Mouse (Mus musculus) bone marrow, adult 2 months (tissue): ENCODE data around the gene C5ar2.

Experiments used
- CTCF ChIP-seq: fragments of 200-500 bp; IDR thresholded peaks from 2 replicates; pipeline ENCODE4 v1.5.1; 2011; ENCODE audit warnings: low read length, control low read depth; ENCODE audit not compliant: control insufficient read depth, insufficient read depth
- POLR2A ChIP-seq: fragments of 200-500 bp; IDR thresholded peaks from 2 replicates; pipeline ENCODE4 v1.6.1; 2011; ENCODE audit warnings: low read depth, mild to moderate bottlenecking, control low read depth, low read length, borderline replicate concordance; ENCODE audit not compliant: control insufficient read depth

DNA sequence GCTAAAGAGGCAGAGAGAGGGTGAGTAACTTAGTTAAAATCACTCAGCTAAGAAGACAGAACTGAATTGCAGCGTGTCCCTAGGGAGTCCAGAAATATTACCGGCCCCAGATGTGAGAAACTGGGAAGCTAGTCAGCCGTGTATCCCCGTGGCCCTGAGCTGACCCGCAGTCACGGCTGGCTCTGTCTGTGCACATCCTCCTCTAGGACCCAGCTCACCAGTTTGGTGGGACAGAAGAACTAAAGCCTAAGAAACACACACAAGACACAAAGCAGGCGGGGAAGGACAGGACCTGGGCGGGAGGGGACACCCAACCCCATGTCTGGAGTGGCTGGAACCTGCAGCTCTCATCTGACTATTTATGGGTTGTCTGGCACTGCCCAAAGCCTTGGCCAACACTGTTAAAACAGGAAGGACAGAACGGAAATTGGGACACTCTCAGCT, 4.4 kb downstream of the C5ar2 start:
- TF ChIP-seq POLR2A (peak; percentile 65; the same call in 1 of the 2 replicates), CTCF (0 out of 2 replicates have a peak, but pooled peaks have one; percentile 9)
